In genomic region chr10:7792751-7793385, GRCm38 (mm10) we compare ENCODE assay signal across 7 mouse cellular contexts. TPM values are rescaled to one million over a fixed set of nuclear protein-coding genes. Genes with fewer than 3 reads are reported as not detected.
DNase-seq lines count a peak whose midpoint lies in the region; ATAC-seq lines count a peak whose summit lies in the region.

Ginm1 (minus strand) TSS chr10:7792824.
Ppil4 (plus strand) TSS chr10:7792891.

- peaks cover 7% of the 10 kb centered on the region for H3K4me1 ChIP-seq in intestine, embryonic 15.5 days (replicated peaks)
- H3K4me1 ChIP-seq in midbrain, embryonic 10.5 days = peaks cover 17% of the 10 kb centered on the region

- peak within 1 kb of the TSS; percentile 28; the same call in 1 of the 2 replicates for H3K27ac ChIP-seq in intestine, embryonic 15.5 days
- peak within 1 kb of the TSS; percentile 93 for H3K27ac ChIP-seq in midbrain, embryonic 10.5 days (replicated peaks)

- no peaks in the 10 kb centered on the region for H3K9me3 ChIP-seq in intestine, embryonic 15.5 days
- H3K9me3 ChIP-seq in midbrain, embryonic 10.5 days (replicated peaks) = no peaks in the 10 kb centered on the region

- H3K4me2 ChIP-seq in intestine, embryonic 15.5 days (replicated peaks) = peak within 1 kb of the TSS; percentile 72

- ATAC-seq in intestine, embryonic 15.5 days = peak; percentile 96

- peak within 1 kb of the TSS; percentile 71 for H3K4me3 ChIP-seq in intestine, embryonic 15.5 days (replicated peaks)
- H3K4me3 ChIP-seq in midbrain, embryonic 10.5 days = peak within 1 kb of the TSS; percentile 86

- peak within 1 kb of the TSS; percentile 85 for H3K9ac ChIP-seq in intestine, embryonic 15.5 days

- DNase-seq in adrenal gland, adult (ENCODE audit: inconsistent age in 2 of 2, low spot score in 1 of 2) = peak; percentile 93 to 96
- DNase-seq in embryo, embryonic 10.5 days (ENCODE audit: low spot score) = peak; percentile 95
- peak; percentile 86 for DNase-seq in gastrocnemius, postnatal 25 days
- peak; percentile 93 for DNase-seq in left cerebral cortex, postnatal 25 days (ENCODE audit: low spot score in 2 of 2)
- DNase-seq in midbrain, embryonic 10.5 days (ENCODE audit: low spot score) = peak; percentile 88
- DNase-seq in right cerebral cortex, postnatal 4 days = peak; percentile 92

- intact Hi-C loops in left cerebral cortex, postnatal 25 days (cut with DNase I) = no loop called here

- WGBS in intestine, embryonic 15.5 days = under 1% methylated on average over 52 of the region's 52 CpGs
- under 1% methylated on average over 52 of the region's 52 CpGs for WGBS in midbrain, embryonic 10.5 days

- no peaks in the 10 kb centered on the region for H3K27me3 ChIP-seq in intestine, embryonic 15.5 days (replicated peaks)
- no peaks in the 10 kb centered on the region for H3K27me3 ChIP-seq in midbrain, embryonic 10.5 days (ENCODE audit: low read depth, poor library complexity, severe bottlenecking)

- peaks cover 16% of the 10 kb centered on the region for H3K36me3 ChIP-seq in intestine, embryonic 15.5 days
- H3K36me3 ChIP-seq in midbrain, embryonic 10.5 days = peaks cover 49% of the 10 kb centered on the region

RNA-seq across cellular contexts. Expression of gene Ginm1, which starts in this region (rescaled TPM):
- 10 to 100 TPM; 87.1 to 92.7 TPM for total RNA-seq in gastrocnemius, postnatal 25 days (2021)
- 75.4 and 78.2 TPM in 2 replicates for polyA plus RNA-seq in intestine, embryonic 15.5 days (2015; fragmentation: Nextera tagmentation; extraction: Ambion mirVana)
- 10 to 100 TPM; 15.8 to 19.0 TPM for total RNA-seq in left cerebral cortex, postnatal 25 days (2021)
- polyA plus RNA-seq in midbrain, embryonic 10.5 days (2016; fragmentation: Nextera tagmentation; extraction: Ambion mirVana) = 54.0 and 54.6 TPM in 2 replicates

RNA-seq across cellular contexts. Expression of gene Ppil4, which starts in this region (rescaled TPM):
- total RNA-seq in gastrocnemius, postnatal 25 days (2021) = 10 to 100 TPM; 10.2 to 10.5 TPM
- polyA plus RNA-seq in intestine, embryonic 15.5 days (2015; fragmentation: Nextera tagmentation; extraction: Ambion mirVana) = 30.7 and 33.9 TPM in 2 replicates
- 10 to 100 TPM; 32.9 to 33.7 TPM for total RNA-seq in left cerebral cortex, postnatal 25 days (2021)
- polyA plus RNA-seq in midbrain, embryonic 10.5 days (2016; fragmentation: Nextera tagmentation; extraction: Ambion mirVana) = 41.5 and 43.8 TPM in 2 replicates

Comparison
In these comparisons a context has a peak if more than half of its experiments do, and no peak if none do; other contexts are left out.
1. Peak in every context shown above with its lines: DNase-seq, ATAC-seq, H3K4me3 ChIP-seq and H3K27ac ChIP-seq.
2. RNA of gene Ginm1 (total RNA-seq): 87.1 to 92.7 TPM in gastrocnemius, postnatal 25 days; 15.8 to 19.0 TPM in left cerebral cortex, postnatal 25 days; every median in the first group is over 4 times any median in the second.